Mouse (Mus musculus): Measurements from ENCODE around the gene Map2k2. TPM values are rescaled to one million over a fixed set of nuclear protein-coding genes. Genes with fewer than 3 reads are reported as not detected.

The Map2k2 gene
- polyA plus RNA-seq, 1 experiment from 2014 or later, result 241 TPM

DNA sequence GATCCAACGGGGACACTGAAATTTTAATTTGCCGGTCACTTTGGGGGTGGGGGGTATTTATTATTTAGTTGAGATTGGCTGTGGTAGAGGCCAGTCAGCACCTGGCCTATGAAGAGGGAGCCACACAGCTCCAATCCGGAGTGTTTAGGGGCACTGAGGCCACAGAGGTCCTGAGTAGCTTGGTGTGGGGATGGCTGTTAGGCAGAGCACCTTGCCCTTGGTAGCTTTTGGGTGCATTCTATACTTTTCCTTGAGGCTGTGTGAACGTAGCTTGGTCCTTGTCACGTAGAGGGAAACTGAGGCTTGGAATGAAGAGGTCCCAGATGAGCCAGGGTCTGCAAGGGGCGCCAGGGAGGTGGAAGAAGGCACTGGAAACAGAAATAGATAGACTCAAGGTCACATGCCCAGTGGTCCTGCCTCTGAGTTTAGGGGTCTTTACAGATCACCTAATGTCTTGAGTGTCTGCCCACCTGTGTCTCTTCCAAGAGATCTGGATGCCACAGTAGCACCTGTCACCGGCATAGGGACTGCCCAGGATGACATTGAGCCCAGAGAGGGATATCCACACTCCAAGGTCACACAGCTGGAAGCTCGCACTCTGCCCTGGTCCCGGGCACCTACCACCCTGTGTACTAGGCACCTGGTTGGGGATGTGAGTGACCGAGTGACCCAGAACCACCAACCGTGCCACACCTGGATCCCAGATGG, 33.3 kb downstream of the Map2k2 start:
- no peak for ATAC-seq (ENCODE audit: low FRiP score)
- peak overlapping the region; percentile 77 for H3K4me3 ChIP-seq (replicated peaks)
- no peaks in the 10 kb centered on the region for H3K9me3 ChIP-seq (replicated peaks)
- peaks cover 66% of the 10 kb centered on the region for H3K4me1 ChIP-seq
- H3K27me3 ChIP-seq (replicated peaks), result peaks cover 16% of the 10 kb centered on the region
- H3K36me3 ChIP-seq, result peaks cover 7% of the 10 kb centered on the region
- peak overlapping the region; percentile 83 for H3K27ac ChIP-seq (replicated peaks)
- peak overlapping the region; percentile 73 for H3K9ac ChIP-seq (replicated peaks)
- peak overlapping the region; percentile 96 for H3K4me2 ChIP-seq
- WGBS, result 59% methylated on average over 11 of the region's 11 CpGs

DNA sequence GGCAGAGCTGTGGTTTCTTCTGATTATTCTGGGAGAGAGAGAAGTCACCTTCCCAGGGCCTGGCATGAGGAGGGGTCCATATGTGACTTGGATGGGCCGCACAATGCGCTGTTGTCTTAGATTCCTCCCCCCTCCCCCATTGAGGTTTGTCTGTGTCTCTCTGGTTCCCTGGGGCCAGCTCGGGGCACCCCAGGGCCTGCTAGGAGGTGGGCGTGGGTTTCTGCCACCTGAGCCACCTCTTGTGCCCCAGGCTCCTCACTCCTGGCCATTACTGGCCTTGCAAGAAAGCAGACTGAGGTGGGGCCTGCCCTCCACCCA, 33.8 kb downstream of the Map2k2 start:
- ATAC-seq (ENCODE audit: low FRiP score), result no peak
- Histone ChIP-seq H3K9me3 (replicated peaks) (no peaks in the 10 kb centered on the region), H3K4me1 (peaks cover 63% of the 10 kb centered on the region), H3K9ac (replicated peaks) (0 out of 2 replicates have a peak overlapping the region, but pooled peaks have one; percentile 24), H3K4me3 (replicated peaks) (peak overlapping the region; percentile 77), H3K27me3 (replicated peaks) (peaks cover 11% of the 10 kb centered on the region), H3K4me2 (peak overlapping the region; percentile 96), H3K27ac (replicated peaks) (no peak overlapping the region), H3K36me3 (peaks cover 12% of the 10 kb centered on the region)
- 79% methylated on average over 4 of the region's 4 CpGs for WGBS

DNA sequence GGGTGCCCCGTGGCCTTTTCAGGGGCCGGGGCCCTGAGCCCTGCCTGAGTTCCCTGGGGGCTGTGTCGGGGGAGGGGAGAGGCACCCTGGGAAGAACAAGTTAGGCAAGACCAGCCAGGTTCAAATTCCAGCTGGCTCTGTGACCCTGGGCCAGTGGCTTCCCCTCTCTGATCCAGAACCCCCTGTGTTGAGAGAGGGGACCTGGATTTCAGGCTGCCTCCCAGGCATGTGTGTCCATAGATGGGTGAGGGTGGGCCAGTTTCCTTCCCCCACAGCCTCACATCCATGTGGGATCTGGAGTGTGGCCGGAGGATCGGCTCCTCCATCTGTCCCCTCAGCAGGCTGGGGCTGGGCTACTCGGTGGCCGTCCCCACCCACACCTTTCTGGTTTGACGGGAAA, 34.3 kb downstream of the Map2k2 start:
- H3K4me2 ChIP-seq, result peak overlapping the region; percentile 96
- WGBS, result 49% methylated on average over 8 of the region's 8 CpGs
- no peaks in the 10 kb centered on the region for H3K9me3 ChIP-seq (replicated peaks)
- H3K27me3 ChIP-seq (replicated peaks), result peaks cover 6% of the 10 kb centered on the region
- peak overlapping the region; percentile 15; the same call in 1 of the 2 replicates for H3K4me3 ChIP-seq (replicated peaks)
- no peak for ATAC-seq (ENCODE audit: low FRiP score)
- H3K4me1 ChIP-seq, result peaks cover 62% of the 10 kb centered on the region
- 0 out of 2 replicates have a peak overlapping the region, but pooled peaks have one; percentile 37 for H3K27ac ChIP-seq (replicated peaks)
- H3K9ac ChIP-seq (replicated peaks), result peak overlapping the region; percentile 26; the same call in 1 of the 2 replicates
- H3K36me3 ChIP-seq, result peaks cover 18% of the 10 kb centered on the region

DNA sequence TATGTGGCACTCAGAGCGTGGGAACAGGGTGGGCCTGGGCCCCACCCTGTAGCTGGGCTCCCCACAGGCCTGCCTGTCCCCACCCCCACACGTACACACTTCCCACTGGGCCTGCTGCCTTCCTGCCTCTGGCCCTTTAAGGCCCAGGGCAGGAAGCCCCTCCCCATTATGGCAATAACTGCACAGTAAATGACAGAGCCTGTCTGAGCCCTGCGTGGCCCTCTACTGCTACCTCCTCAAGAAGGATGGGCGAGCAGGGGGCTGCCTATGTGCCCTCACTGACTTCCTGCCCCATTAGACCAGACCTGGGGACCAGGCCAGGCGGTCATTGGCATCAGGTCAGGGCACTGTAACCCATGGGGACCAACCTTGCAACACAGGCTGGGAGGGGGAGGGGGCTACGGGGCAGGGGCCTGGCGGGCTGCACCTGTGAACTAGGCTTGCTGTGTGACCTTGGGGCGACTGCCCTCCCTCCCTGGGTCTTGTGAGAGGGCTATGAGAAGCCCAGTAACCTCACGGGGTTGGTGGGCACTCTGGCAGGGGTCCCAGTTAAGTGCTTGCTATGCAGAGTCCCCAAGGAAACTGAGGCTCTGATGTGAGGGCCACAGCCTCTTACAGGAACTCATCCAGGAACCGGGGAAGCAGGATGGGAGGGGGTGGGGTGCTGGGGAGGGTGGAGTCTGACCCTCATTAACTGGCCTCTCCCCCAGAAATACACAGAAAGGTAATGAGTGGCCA, 35.2 kb downstream of the Map2k2 start:
- Histone ChIP-seq H3K9me3 (replicated peaks) (no peaks in the 10 kb centered on the region), H3K4me2 (peak overlapping the region; percentile 96), H3K27me3 (replicated peaks) (no peaks in the 10 kb centered on the region), H3K36me3 (peaks cover 26% of the 10 kb centered on the region), H3K4me1 (peaks cover 62% of the 10 kb centered on the region), H3K4me3 (replicated peaks) (peak overlapping the region; percentile 15; the same call in 1 of the 2 replicates), H3K27ac (replicated peaks) (peak overlapping the region; percentile 37; the same call in 1 of the 2 replicates), H3K9ac (replicated peaks) (peak overlapping the region; percentile 26; the same call in 1 of the 2 replicates)
- 61% methylated on average over 10 of the region's 10 CpGs for WGBS
- ATAC-seq (ENCODE audit: low FRiP score), result no peak

DNA sequence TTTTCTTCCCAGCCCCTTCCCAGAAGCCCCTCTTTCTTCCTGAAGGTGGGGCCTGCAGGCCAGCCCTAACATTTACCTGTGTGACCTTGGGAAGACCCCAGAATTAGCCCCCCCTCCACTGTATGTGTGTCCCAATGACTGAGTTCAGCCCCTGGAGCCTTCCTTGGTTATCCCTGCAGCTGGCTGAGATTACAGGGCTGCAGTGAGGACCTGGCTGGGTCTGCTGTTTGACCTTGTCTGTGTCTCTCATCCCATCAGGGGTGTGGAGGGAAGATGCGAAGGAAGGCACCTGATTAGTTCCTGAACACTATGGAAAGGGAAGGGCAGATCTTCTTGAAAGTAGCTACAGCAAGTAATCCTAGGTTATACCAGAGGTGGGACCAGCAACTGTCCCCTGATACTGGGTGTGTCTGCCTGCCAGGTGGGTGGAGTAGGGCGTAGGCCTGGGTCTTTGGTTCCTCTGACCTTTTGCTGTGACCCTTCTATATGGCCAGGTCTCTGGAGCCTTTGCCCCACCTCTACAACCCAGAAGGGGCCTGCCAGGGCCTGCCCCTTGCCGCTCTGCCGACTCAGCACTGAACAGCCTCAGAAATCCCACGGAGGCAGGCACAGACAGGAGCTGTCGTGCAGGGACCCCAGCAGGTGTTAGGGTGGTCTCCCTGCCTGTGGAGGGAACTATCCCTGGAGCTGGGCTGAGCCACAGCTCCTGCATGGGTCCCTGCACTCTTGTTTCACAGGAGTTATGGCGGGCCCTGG, 35.9 kb downstream of the Map2k2 start:
- WGBS, result 84% methylated on average over 7 of the region's 7 CpGs
- Histone ChIP-seq H3K9ac (replicated peaks) (no peak overlapping the region), H3K9me3 (replicated peaks) (no peaks in the 10 kb centered on the region), H3K27me3 (replicated peaks) (no peaks in the 10 kb centered on the region), H3K4me2 (peak overlapping the region; percentile 96), H3K4me1 (peaks cover 60% of the 10 kb centered on the region), H3K4me3 (replicated peaks) (no peak overlapping the region), H3K36me3 (peaks cover 34% of the 10 kb centered on the region), H3K27ac (replicated peaks) (no peak overlapping the region)
- no peak for ATAC-seq (ENCODE audit: low FRiP score)

DNA sequence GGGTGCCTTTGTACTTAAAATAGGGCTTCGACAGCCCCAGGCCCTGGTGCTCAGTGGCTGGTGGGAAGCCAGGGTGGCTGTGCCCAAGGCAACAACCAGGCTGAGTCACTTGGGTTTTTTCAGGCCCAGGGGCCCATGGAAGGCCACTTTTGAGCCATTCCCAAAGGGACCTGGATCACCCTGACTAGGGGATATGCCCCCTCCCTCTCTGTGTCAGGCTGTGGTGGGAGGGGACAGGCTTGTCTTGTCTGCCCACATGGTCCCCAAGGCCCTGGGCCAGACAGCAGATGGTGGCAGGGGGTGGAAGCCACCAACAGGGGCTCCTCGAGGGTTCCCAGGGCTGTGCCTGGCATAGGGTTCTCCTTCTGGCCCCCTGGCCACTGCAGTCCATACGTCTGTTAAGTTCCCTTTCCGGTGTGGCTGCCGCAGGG, 36.9 kb downstream of the Map2k2 start:
- no peak overlapping the region for H3K9ac ChIP-seq (replicated peaks)

DNA sequence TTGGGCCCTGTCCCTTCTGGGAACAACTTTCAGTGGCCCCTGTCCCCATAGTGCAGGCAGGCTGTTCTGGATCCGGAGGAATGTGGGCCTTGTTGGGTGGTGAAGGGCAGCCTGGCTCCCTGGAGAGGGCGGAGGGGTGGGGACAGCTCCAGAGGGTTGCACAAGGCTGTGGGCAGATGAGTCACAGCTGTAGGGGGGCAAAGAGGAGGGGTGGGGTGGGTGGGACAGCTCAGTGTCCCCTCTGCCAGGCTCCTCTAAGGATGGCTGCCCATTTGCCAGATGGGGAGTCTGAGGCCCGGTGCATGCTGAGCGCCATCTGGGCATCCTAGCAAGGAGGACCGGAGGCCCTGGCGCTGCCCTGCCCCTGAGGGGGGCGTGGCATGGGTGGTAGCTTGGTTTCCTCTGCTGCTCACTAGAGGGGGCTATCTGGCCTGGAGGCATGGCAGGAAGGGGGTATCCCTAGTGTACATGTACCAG, 37.5 kb downstream of the Map2k2 start:
- H3K27ac ChIP-seq (replicated peaks), result no peak overlapping the region
- peaks cover 49% of the 10 kb centered on the region for H3K36me3 ChIP-seq
- no peak for ATAC-seq (ENCODE audit: low FRiP score)

More for the DNA sequence above, 36.9 kb downstream of the Map2k2 start:
- Histone ChIP-seq H3K36me3 (peaks cover 43% of the 10 kb centered on the region), H3K4me3 (replicated peaks) (no peak overlapping the region), H3K27ac (replicated peaks) (0 out of 2 replicates have a peak overlapping the region, but pooled peaks have one; percentile 1), H3K4me2 (no peak overlapping the region), H3K4me1 (peaks cover 60% of the 10 kb centered on the region), H3K9me3 (replicated peaks) (no peaks in the 10 kb centered on the region), H3K27me3 (replicated peaks) (no peaks in the 10 kb centered on the region)
- no peak for ATAC-seq (ENCODE audit: low FRiP score)
- 58% methylated on average over 5 of the region's 5 CpGs for WGBS

DNA sequence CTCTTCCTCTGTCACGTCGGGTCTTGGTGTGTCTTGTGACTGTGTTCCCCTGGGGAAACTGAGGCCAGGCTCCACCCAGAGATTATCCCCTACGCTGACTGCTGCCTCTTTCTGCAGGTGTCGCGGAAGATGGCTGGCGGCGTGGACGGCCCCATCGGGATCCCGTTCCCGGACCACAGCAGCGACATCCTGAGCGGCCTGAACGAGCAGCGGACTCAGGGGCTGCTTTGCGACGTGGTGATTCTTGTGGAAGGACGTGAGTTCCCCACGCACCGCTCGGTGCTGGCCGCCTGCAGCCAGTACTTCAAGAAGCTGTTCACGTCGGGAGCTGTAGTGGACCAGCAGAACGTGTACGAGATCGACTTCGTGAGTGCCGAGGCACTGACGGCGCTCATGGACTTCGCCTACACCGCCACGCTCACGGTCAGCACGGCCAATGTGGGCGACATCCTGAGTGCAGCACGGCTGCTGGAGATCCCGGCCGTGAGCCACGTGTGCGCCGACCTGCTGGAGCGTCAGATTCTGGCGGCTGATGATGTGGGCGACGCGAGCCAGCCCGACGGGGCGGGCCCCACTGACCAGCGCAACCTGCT, 38.2 kb downstream of the Map2k2 start:
- no peaks in the 10 kb centered on the region for H3K27me3 ChIP-seq (replicated peaks)
- H3K4me3 ChIP-seq (replicated peaks), result no peak overlapping the region
- H3K4me1 ChIP-seq, result peaks cover 50% of the 10 kb centered on the region
- no peak overlapping the region for H3K4me2 ChIP-seq
- no peak for ATAC-seq (ENCODE audit: low FRiP score)
- no peak overlapping the region for H3K9ac ChIP-seq (replicated peaks)
- no peak overlapping the region for H3K27ac ChIP-seq (replicated peaks)
- 95% methylated on average over 52 of the region's 52 CpGs for WGBS
- H3K9me3 ChIP-seq (replicated peaks), result no peaks in the 10 kb centered on the region
- peaks cover 57% of the 10 kb centered on the region for H3K36me3 ChIP-seq

More for the DNA sequence above, 37.5 kb downstream of the Map2k2 start:
- Histone ChIP-seq H3K9ac (replicated peaks) (no peak overlapping the region), H3K27me3 (replicated peaks) (no peaks in the 10 kb centered on the region), H3K4me2 (no peak overlapping the region), H3K4me1 (peaks cover 57% of the 10 kb centered on the region), H3K4me3 (replicated peaks) (no peak overlapping the region), H3K9me3 (replicated peaks) (no peaks in the 10 kb centered on the region)
- 88% methylated on average over 7 of the region's 7 CpGs for WGBS

DNA sequence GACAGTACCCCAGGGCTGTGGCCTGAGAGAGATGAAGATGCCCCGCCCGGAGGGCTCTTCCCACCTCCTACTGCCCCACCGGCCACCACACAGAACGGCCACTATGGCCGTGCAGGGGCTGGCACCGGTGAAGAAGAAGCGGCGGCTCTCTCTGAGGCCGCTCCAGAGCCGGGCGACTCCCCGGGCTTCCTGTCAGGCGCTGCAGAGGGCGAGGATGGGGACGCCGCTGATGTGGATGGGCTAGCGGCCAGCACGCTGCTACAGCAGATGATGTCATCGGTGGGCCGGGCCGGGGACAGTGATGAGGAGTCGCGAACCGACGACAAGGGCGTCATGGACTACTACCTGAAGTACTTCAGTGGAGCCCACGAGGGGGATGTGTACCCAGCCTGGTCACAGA, 39.0 kb downstream of the Map2k2 start:
- no peak overlapping the region for H3K4me2 ChIP-seq
- H3K36me3 ChIP-seq, result peaks cover 63% of the 10 kb centered on the region
- no peak overlapping the region for H3K9ac ChIP-seq (replicated peaks)
- no peak for ATAC-seq (ENCODE audit: low FRiP score)
- H3K4me3 ChIP-seq (replicated peaks), result no peak overlapping the region
- no peaks in the 10 kb centered on the region for H3K27me3 ChIP-seq (replicated peaks)
- H3K9me3 ChIP-seq (replicated peaks), result no peaks in the 10 kb centered on the region
- peaks cover 42% of the 10 kb centered on the region for H3K4me1 ChIP-seq
- WGBS, result 93% methylated on average over 27 of the region's 27 CpGs
- H3K27ac ChIP-seq (replicated peaks), result no peak overlapping the region

DNA sequence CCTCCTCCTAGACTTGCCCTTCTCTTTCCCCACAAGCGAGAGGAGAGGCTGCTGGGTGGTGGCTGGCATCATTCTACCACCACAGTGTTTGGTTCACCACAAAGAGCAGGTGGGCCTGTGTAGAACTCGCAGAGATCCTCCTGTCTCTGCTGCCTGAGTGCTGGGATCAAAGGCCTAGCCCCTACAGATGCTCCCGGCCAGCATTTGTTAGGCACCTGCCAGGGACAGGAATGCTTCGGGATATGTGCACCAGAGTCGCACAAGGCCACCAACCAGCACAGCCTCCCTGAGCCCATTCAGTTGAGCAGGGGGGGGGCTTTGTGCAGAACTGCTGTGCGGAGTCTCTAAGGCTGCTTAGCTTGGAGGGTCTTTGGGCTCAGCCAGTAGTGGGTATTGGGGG, 39.6 kb downstream of the Map2k2 start:
- Histone ChIP-seq H3K4me2 (no peak overlapping the region), H3K27ac (replicated peaks) (no peak overlapping the region), H3K9ac (replicated peaks) (no peak overlapping the region), H3K27me3 (replicated peaks) (no peaks in the 10 kb centered on the region), H3K4me3 (replicated peaks) (no peak overlapping the region), H3K4me1 (peaks cover 36% of the 10 kb centered on the region), H3K9me3 (replicated peaks) (no peaks in the 10 kb centered on the region), H3K36me3 (peaks cover 69% of the 10 kb centered on the region)
- no peak for ATAC-seq (ENCODE audit: low FRiP score)
- WGBS, result 98% methylated on average over 6 of the region's 6 CpGs

DNA sequence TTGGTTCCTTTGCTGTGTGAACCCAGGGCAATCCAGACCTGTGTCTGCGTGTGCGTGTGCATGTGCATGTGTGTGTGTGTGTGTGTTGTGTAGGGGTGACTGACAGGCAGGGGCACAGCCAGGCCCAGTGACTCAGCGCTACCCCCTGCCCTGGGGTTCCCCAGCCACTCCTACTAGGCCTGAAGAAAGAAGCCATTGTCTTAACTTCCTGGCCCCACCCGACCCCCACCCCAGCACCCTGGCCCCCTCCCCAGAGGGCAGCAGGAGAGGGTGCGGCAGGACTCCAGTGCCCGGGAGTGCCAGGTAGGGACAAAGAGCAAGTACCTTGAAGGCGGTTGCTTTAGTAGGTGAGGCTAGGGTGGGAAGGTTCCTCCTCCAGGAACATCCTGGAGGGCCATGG, 40.1 kb downstream of the Map2k2 start:
- H3K9ac ChIP-seq (replicated peaks), result no peak overlapping the region
- H3K27me3 ChIP-seq (replicated peaks), result no peaks in the 10 kb centered on the region
- ATAC-seq (ENCODE audit: low FRiP score), result no peak
- no peak overlapping the region for H3K4me3 ChIP-seq (replicated peaks)
- no peak overlapping the region for H3K4me2 ChIP-seq
- no peaks in the 10 kb centered on the region for H3K9me3 ChIP-seq (replicated peaks)
- 89% methylated on average over 7 of the region's 7 CpGs for WGBS
- peaks cover 31% of the 10 kb centered on the region for H3K4me1 ChIP-seq
- H3K27ac ChIP-seq (replicated peaks), result no peak overlapping the region
- peaks cover 71% of the 10 kb centered on the region for H3K36me3 ChIP-seq

Data from neural tube, embryonic 15.5 days (tissue).